Mouse (Mus musculus): ENCODE data around the gene Ipo7.
"Not testable (repeated sequence)": the region's sequence is repeated elsewhere in the genome, so short reads cannot be mapped to it uniquely, and the experiment has no call there.

The Ipo7 gene

GRCm38 (mm10) chr7:110018117-110018630 lies at the start of gene Ipo7:
Gene Ipo7, plus strand, starts transcription at chr7:110018274.
- DNase-seq (ENCODE audit: low read depth), result peak; percentile 92

- peak; percentile 76 for DNase-seq (ENCODE audit: low read depth)
These were observed 49.1 kb upstream of the Ipo7 start for GRCm38 (mm10) chr7:109968924-109969450.

GRCm38 (mm10) chr7:109969542-109969941 lies 48.5 kb upstream of the Ipo7 start:
- no peak for DNase-seq (ENCODE audit: low read depth)

GRCm38 (mm10) chr7:109975966-109976715 lies 41.9 kb upstream of the Ipo7 start:
- DNase-seq (ENCODE audit: low read depth), result no peak

- DNase-seq (ENCODE audit: low read depth), result peak; percentile 52
These were observed 40.9 kb upstream of the Ipo7 start for GRCm38 (mm10) chr7:109977131-109977530.

GRCm38 (mm10) chr7:109984608-109985007 lies 33.5 kb upstream of the Ipo7 start:
- not testable (repeated sequence) for DNase-seq (ENCODE audit: low read depth)

- DNase-seq (ENCODE audit: low read depth), result no peak
These were observed 32.4 kb upstream of the Ipo7 start for GRCm38 (mm10) chr7:109985661-109986132.

GRCm38 (mm10) chr7:109986133-109986669 lies 31.9 kb upstream of the Ipo7 start:
- DNase-seq (ENCODE audit: low read depth), result peak; percentile 98

GRCm38 (mm10) chr7:109986775-109987174 lies 31.3 kb upstream of the Ipo7 start, which contains the start of gene Tmem41b:
Gene Tmem41b, minus strand, starts transcription at chr7:109986929.
- peak; percentile 38 for DNase-seq (ENCODE audit: low read depth)

GRCm38 (mm10) chr7:109991286-109991685 lies 26.8 kb upstream of the Ipo7 start:
- DNase-seq (ENCODE audit: low read depth), result no peak

- DNase-seq (ENCODE audit: low read depth), result peak; percentile 94
These were observed 24.7 kb upstream of the Ipo7 start for GRCm38 (mm10) chr7:109993157-109993959.

- no peak for DNase-seq (ENCODE audit: low read depth)
These were observed 19.7 kb upstream of the Ipo7 start for GRCm38 (mm10) chr7:109998388-109998787.

GRCm38 (mm10) chr7:110002092-110002491 lies 16.0 kb upstream of the Ipo7 start:
- DNase-seq (ENCODE audit: low read depth), result no peak

- peak; percentile 85 for DNase-seq (ENCODE audit: low read depth)
These were observed 15.1 kb upstream of the Ipo7 start for GRCm38 (mm10) chr7:110002968-110003367.

- no peak for DNase-seq (ENCODE audit: low read depth)
These were observed 12.1 kb upstream of the Ipo7 start for GRCm38 (mm10) chr7:110005976-110006375.

GRCm38 (mm10) chr7:110006471-110007195 lies 11.4 kb upstream of the Ipo7 start:
- no peak for DNase-seq (ENCODE audit: low read depth)

GRCm38 (mm10) chr7:110008513-110008912 lies 9.6 kb upstream of the Ipo7 start:
- DNase-seq (ENCODE audit: low read depth), result no peak

GRCm38 (mm10) chr7:110009084-110009483 lies 9.0 kb upstream of the Ipo7 start:
- no peak for DNase-seq (ENCODE audit: low read depth)

- no peak for DNase-seq (ENCODE audit: low read depth)
These were observed 6.7 kb upstream of the Ipo7 start for GRCm38 (mm10) chr7:110011417-110011816.

GRCm38 (mm10) chr7:110014272-110014671 lies 3.8 kb upstream of the Ipo7 start:
- no peak for DNase-seq (ENCODE audit: low read depth)

All from NIH3T3 (cell line).